Mouse (Mus musculus): Measurements from ENCODE around the gene Gm27235.
"Not testable (repeated sequence)": the region's sequence is repeated elsewhere in the genome, so short reads cannot be mapped to it uniquely, and the experiment has no call there.

Gene Gm27235

GRCm38 (mm10) chr9:35790001-35790400, at the start of gene Gm27235, which contains the start of gene D730048I06Rik:
TSS of gene Gm27235 (minus strand) at chr9:35790101.
TSS of gene D730048I06Rik (minus strand) at chr9:35790112.
- DNase-seq (ENCODE audit: low spot score) = no peak

- not testable (repeated sequence) for DNase-seq (ENCODE audit: low spot score)
These were observed 28.0 kb upstream of the Gm27235 start for GRCm38 (mm10) chr9:35817881-35818280.

- DNase-seq (ENCODE audit: low spot score) = no peak
These were observed 8.2 kb upstream of the Gm27235 start for GRCm38 (mm10) chr9:35798146-35798545.

- DNase-seq (ENCODE audit: low spot score) = no peak
These were observed 11.9 kb downstream of the Gm27235 start, which contains the start of gene Gm17727 for GRCm38 (mm10) chr9:35778009-35778408. TSS of gene Gm17727 (minus strand) at chr9:35778109.

GRCm38 (mm10) chr9:35756843-35757242, 33.1 kb downstream of the Gm27235 start:
- DNase-seq (ENCODE audit: low spot score) = no peak

- DNase-seq (ENCODE audit: low spot score) = no peak
These were observed 49.2 kb downstream of the Gm27235 start, which contains the start of gene Gm17677 for GRCm38 (mm10) chr9:35740749-35741148. TSS of gene Gm17677 (plus strand) at chr9:35741049.
